Mouse (Mus musculus) midbrain, embryonic 15.5 days (tissue): Measurements from ENCODE around the gene Olfr729. TPM values are rescaled to one million over a fixed set of nuclear protein-coding genes. Genes with fewer than 3 reads are reported as not detected.

Experiments
- ATAC-seq: fragments of 200-750 bp; cut with Nextera tagmentation; replicated peaks from 2 replicates; pipeline ENCODE4 v1.8.0; 2017; ENCODE audit warnings: moderate TSS enrichment
- H3K27ac ChIP-seq: fragments of 300-500 bp; sonication (generic); 2 replicates; pipeline ENCODE4 v1.5.1; 2015; ENCODE audit warnings: mild to moderate bottlenecking, inconsistent platforms
- H3K27me3 ChIP-seq: fragments of 300-500 bp; sonication (generic); replicated peaks from 2 replicates; pipeline ENCODE4 v1.6.1; 2015; ENCODE audit warnings: inconsistent platforms
- H3K36me3 ChIP-seq: fragments of 300-500 bp; sonication (generic); replicated peaks from 2 replicates; pipeline ENCODE4 v1.6.1; 2015; ENCODE audit warnings: inconsistent platforms
- H3K4me1 ChIP-seq: fragments of 300-500 bp; sonication (generic); 2 replicates; pipeline ENCODE4 v1.6.1; 2015; ENCODE audit warnings: inconsistent platforms
- H3K4me2 ChIP-seq: fragments of 300-500 bp; sonication (generic); 2 replicates; pipeline ENCODE4 v1.6.1; 2015; ENCODE audit warnings: inconsistent platforms, mild to moderate bottlenecking, moderate library complexity
- H3K4me3 ChIP-seq: fragments of 300-500 bp; sonication (generic); 2 replicates; pipeline ENCODE4 v1.5.1; 2015; ENCODE audit warnings: mild to moderate bottlenecking, inconsistent platforms
- H3K9ac ChIP-seq: fragments of 300-500 bp; sonication (generic); 2 replicates; pipeline ENCODE4 v1.6.1; 2015; ENCODE audit warnings: mild to moderate bottlenecking, inconsistent platforms
- H3K9me3 ChIP-seq: fragments of 300-500 bp; sonication (generic); 2 replicates; pipeline ENCODE4 v1.6.1; 2016; ENCODE audit warnings: inconsistent platforms
- WGBS: fragments of 180-500 bp; shearing (Covaris S2); methylation state at CpG from one replicate; pipeline ENCODE4 v1.1.7; 2015; ENCODE audit warnings: mixed read lengths; 5-methylcytosine and 5-hydroxymethylcytosine counted together
- polyA plus RNA-seq: library from polyadenylated mRNA; unstranded; fragments of >200 nt; fragmentation: Nextera tagmentation; extraction: Ambion mirVana; gene quantifications from 2 replicates; pipeline ENCODE4 v1.2.1, GENCODE M21; 2015

Gene Olfr729
- polyA plus RNA-seq, result not detected in 2 replicates

DNA sequence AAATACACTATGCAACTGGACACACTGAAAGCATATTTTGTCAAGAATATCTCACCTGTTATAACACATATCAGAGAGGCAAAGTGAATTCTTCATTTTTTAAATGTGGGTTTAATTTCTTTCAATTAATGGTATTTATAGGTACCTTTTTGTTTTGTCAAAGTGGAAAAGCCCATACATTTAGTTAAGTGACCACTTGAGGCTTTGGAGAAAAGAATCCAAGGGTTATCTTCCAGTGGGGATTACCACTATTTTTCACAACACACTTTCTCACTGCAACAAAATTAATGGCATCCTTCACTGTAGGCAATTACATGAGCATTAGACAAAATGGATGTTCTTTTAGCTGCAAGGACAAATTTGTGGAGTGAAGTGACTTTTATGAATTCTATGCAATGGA, at the start of gene Olfr729:
Gene Olfr729 (minus strand): TSS at position 101 of the 400 bp plus-strand sequence.
- no peaks in the 10 kb centered on the region for H3K36me3 ChIP-seq
- no peaks in the 10 kb centered on the region for H3K9me3 ChIP-seq
- no peak for ATAC-seq
- H3K9ac ChIP-seq, result no peak within 1 kb of the TSS
- no peak within 1 kb of the TSS for H3K27ac ChIP-seq
- H3K4me2 ChIP-seq, result no peak within 1 kb of the TSS
- no peaks in the 10 kb centered on the region for H3K27me3 ChIP-seq
- no peak within 1 kb of the TSS for H3K4me3 ChIP-seq
- no peaks in the 10 kb centered on the region for H3K4me1 ChIP-seq

DNA sequence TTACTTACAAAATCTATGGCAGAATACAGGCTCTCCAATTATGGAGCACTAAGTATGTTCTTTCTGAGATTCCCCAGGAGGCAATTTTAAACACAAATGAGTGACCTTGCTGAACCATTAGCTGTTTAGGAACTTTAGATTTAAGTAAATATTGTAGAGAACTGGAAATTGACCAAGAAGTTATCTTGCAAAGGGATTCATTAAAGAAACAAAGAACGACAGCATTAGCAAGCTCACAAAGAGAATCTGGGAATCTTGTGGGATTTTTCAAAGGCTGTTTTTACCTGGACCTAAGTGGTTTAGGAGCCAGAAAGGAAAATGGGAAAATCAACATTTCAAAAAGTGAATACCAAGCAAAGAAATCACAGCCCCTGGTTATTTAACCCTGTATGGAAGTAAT, 35.4 kb upstream of the Olfr729 start, which contains the start of gene Olfr730:
Gene Olfr730 (minus strand): TSS at position 101 of the 400 bp plus-strand sequence.
- no peak for ATAC-seq
- Histone ChIP-seq H3K9ac (no peak within 1 kb of the TSS), H3K4me2 (no peak within 1 kb of the TSS), H3K27me3 (no peaks in the 10 kb centered on the region), H3K4me3 (no peak within 1 kb of the TSS), H3K36me3 (no peaks in the 10 kb centered on the region), H3K9me3 (no peaks in the 10 kb centered on the region), H3K27ac (no peak within 1 kb of the TSS), H3K4me1 (no peaks in the 10 kb centered on the region)
- WGBS, result 76% methylated on average over 1 of the region's 1 CpGs

DNA sequence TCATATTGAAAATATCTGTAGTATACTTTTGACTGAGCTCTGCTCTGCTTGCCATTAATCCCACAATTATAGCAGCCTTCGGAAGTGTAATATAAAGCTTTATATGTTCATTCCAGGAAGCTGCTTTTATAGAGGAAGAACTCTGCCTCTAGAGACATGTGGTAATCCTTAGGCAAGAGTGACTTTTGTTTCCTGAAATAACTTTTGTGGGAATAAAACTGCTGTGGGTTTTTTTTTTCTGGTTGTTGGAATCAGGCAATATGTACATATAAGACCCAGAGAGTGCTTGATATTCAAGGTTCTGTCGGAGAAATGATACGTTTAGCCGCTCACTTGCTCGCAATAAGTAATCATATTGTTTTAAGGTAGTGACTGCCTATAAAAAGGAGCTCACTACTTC, 10.1 kb downstream of the Olfr729 start, which contains the start of gene Olfr728:
Gene Olfr728 (minus strand): TSS at position 101 of the 400 bp plus-strand sequence.
- no peaks in the 10 kb centered on the region for H3K4me1 ChIP-seq
- H3K9me3 ChIP-seq, result no peaks in the 10 kb centered on the region
- ATAC-seq, result no peak
- no peaks in the 10 kb centered on the region for H3K27me3 ChIP-seq
- H3K4me3 ChIP-seq, result no peak within 1 kb of the TSS
- 89% methylated on average over 5 of the region's 5 CpGs for WGBS
- H3K4me2 ChIP-seq, result no peak within 1 kb of the TSS
- no peak within 1 kb of the TSS for H3K27ac ChIP-seq
- H3K36me3 ChIP-seq, result no peaks in the 10 kb centered on the region
- H3K9ac ChIP-seq, result no peak within 1 kb of the TSS

DNA sequence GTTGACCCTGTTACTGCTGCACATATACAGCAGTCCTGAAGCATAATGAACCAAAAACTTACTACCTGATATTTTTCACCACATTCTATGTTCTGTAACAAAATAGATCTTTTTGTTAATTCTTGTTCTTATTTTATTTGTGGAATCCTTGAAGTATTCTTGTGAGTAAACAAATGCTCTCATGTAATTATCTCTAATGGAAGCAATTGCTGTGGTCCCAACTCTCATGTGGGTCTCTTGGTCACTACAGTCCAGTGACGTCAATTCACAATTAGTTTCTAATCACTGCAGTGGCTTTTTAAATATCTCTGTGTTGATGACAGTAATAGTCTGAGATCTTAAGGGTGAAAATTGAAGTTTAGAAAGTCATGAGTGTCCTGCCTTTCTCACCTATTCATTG, 29.8 kb downstream of the Olfr729 start, which contains the start of gene Olfr727:
Gene Olfr727 (plus strand): TSS at position 301 of the 400 bp plus-strand sequence.
- no peak within 1 kb of the TSS for H3K4me2 ChIP-seq
- no peaks in the 10 kb centered on the region for H3K36me3 ChIP-seq
- H3K4me1 ChIP-seq, result no peaks in the 10 kb centered on the region
- no peak within 1 kb of the TSS for H3K9ac ChIP-seq
- H3K27ac ChIP-seq, result no peak within 1 kb of the TSS
- no peaks in the 10 kb centered on the region for H3K9me3 ChIP-seq
- no peak for ATAC-seq
- H3K4me3 ChIP-seq, result no peak within 1 kb of the TSS
- no peaks in the 10 kb centered on the region for H3K27me3 ChIP-seq
- WGBS, result 88% methylated on average over 1 of the region's 1 CpGs

Other genes with a start within 250 kb of the Olfr729 start
- not detected in 2 replicates for gene Olfr723, start 221.1 kb downstream of the Olfr729 start, polyA plus RNA-seq
- not detected in 2 replicates for gene Olfr724, start 189.6 kb downstream of the Olfr729 start, polyA plus RNA-seq
- not detected in 2 replicates for gene Olfr725, start 112.5 kb downstream of the Olfr729 start, polyA plus RNA-seq
- not detected in 2 replicates for gene Olfr726, start 62.0 kb downstream of the Olfr729 start, polyA plus RNA-seq
- gene Olfr727, start 29.7 kb downstream of the Olfr729 start, polyA plus RNA-seq, result not detected in 2 replicates
- gene Olfr728, start 10.2 kb downstream of the Olfr729 start, polyA plus RNA-seq, result not detected in 2 replicates
- not detected in 2 replicates for gene Olfr730, start 35.3 kb upstream of the Olfr729 start, polyA plus RNA-seq
- not detected in 2 replicates for gene Olfr731, start 89.0 kb upstream of the Olfr729 start, polyA plus RNA-seq
- gene Olfr732, start 131.3 kb upstream of the Olfr729 start, polyA plus RNA-seq, result not detected in 2 replicates
- gene Olfr733, start 148.6 kb upstream of the Olfr729 start, polyA plus RNA-seq, result not detected in 2 replicates
- not detected in 2 replicates for gene Olfr734, start 173.9 kb upstream of the Olfr729 start, polyA plus RNA-seq
- not detected in 2 replicates for gene Olfr735, start 196.0 kb upstream of the Olfr729 start, polyA plus RNA-seq
- not detected in 2 replicates for gene Tlr11, start 205.0 kb upstream of the Olfr729 start, polyA plus RNA-seq
- not detected in 2 replicates for gene Olfr736, start 228.3 kb upstream of the Olfr729 start, polyA plus RNA-seq